Mouse (Mus musculus): ENCODE data around the gene Snx14. TPM values are rescaled to one million over a fixed set of nuclear protein-coding genes. Genes with fewer than 3 reads are reported as not detected.
"Not testable (repeated sequence)": the region's sequence is repeated elsewhere in the genome, so short reads cannot be mapped to it uniquely, and the experiment has no call there.

The Snx14 gene
- polyA plus RNA-seq (2014; fragmentation: Nextera tagmentation; extraction: Ambion mirVana): 17.3 and 28.0 TPM in 2 replicates

DNA sequence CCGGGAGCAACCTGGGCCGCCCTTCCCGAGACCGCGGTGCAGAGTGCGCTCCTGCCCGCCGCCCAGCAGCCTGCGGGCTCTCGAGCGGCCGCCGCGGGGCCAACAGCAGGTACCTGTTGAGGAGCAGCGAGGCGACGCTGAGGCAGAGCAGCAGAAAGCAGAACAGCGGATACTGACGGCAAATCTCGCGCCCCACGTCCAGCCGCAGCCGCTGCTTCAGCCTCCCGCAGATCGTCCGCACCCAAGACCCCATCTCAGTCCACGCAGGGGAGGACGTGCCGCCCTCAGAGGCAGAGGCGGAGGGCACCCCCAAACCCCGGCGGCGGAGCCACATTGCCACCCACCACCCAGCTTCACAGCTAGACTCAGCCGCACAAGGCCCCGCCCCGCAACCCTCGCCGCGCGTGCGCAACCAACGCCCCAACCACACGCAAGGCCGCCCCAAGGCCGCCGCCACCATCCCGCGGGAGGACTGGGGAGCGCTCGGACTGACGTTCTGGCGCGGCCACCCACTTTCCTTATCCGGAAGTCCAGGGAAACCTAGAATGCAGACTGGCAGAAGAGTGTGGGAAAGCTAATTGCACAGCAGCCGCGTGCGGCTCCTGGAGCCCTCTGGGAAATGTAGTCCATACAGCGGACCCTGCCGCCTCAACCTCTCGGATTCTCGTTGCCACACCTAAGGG, at the start of gene Snx14:
Gene Snx14 (minus strand): TSS at position 404 of the 683 bp plus-strand sequence.
- peak; percentile 97 for ATAC-seq (ENCODE audit: low FRiP score, low TSS enrichment)
- H3K36me3 ChIP-seq (ENCODE audit: control insufficient read depth, insufficient read depth, low read length): no peaks in the 10 kb centered on the region
- H3K4me1 ChIP-seq (ENCODE audit: control insufficient read depth, insufficient read depth, low read length): peaks cover 4% of the 10 kb centered on the region; the same call in 1 of the 2 replicates
- WGBS: 1% methylated on average over 59 of the region's 62 CpGs
- peak within 1 kb of the TSS; percentile 75 for H3K9ac ChIP-seq (ENCODE audit: low read depth, low read length)
- peak within 1 kb of the TSS; percentile 86 for H3K27ac ChIP-seq (ENCODE audit: low read depth, low read length)
- H3K4me2 ChIP-seq (replicated peaks; ENCODE audit: low read depth, low read length): peak within 1 kb of the TSS; percentile 82
- H3K4me3 ChIP-seq (ENCODE audit: low read length): peak within 1 kb of the TSS; percentile 77
- no peaks in the 10 kb centered on the region for H3K27me3 ChIP-seq (ENCODE audit: control insufficient read depth, insufficient read depth, low read length)
- no peaks in the 10 kb centered on the region for H3K9me3 ChIP-seq (ENCODE audit: control insufficient read depth, low read length)

DNA sequence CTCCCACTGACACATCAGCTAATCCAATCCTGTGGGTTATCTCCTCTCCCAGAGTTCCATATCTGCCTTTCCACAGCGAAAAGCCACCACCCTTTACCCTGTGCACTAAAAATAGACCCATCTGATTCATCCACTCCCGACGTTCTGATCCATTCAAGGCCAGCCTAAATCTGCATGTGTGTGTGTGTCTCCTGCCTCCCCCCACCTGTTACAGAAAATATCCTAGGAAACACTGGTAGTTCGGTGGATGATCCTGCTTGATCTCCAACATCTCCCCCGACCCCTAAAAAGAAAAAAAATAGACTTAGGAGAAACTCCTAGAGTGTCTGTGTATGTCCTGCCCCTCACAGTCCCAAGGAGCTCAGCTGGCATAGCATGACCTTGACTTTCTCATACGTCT, 45.8 kb upstream of the Snx14 start:
- 53% methylated on average over 6 of the region's 6 CpGs for WGBS
- H3K27ac ChIP-seq (ENCODE audit: low read depth, low read length): no peak overlapping the region
- no peak for ATAC-seq (ENCODE audit: low FRiP score, low TSS enrichment)
- no peak overlapping the region for H3K9ac ChIP-seq (ENCODE audit: low read depth, low read length)
- H3K4me1 ChIP-seq (ENCODE audit: control insufficient read depth, insufficient read depth, low read length): peaks cover 11% of the 10 kb centered on the region
- H3K4me2 ChIP-seq (replicated peaks; ENCODE audit: low read depth, low read length): no peak overlapping the region
- H3K9me3 ChIP-seq (ENCODE audit: control insufficient read depth, low read length): no peaks in the 10 kb centered on the region
- H3K4me3 ChIP-seq (ENCODE audit: low read length): no peak overlapping the region
- H3K36me3 ChIP-seq (ENCODE audit: control insufficient read depth, insufficient read depth, low read length): peaks cover 2% of the 10 kb centered on the region; the same call in 1 of the 2 replicates
- no peaks in the 10 kb centered on the region for H3K27me3 ChIP-seq (ENCODE audit: control insufficient read depth, insufficient read depth, low read length)

DNA sequence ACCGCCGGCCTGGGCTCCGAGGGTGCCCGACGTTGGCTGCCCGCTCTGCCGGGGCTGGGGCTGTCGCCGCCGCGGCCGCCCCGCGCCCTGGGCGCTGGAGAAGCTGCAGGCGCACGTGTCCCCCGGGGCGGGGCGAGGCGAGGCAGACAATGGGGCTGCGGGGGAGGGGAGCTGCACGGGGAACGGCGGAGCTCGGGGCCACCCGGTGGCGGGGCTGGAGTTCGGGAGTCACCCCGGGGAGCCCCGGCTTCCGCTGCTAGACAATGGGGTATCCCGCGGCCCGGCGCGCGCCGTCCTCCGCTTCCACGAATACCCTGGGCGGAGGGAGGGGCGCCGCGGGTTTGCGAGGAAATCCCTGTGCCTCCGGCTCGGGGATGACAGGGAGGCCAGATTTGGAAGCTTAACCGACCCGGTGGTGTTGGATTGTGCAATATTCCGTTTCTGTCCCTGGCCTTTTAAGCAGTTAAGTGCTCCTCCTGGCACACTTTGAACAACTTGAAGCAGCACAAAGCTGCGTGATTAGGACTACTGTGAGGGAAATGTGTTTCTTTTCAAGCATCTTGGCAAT, 44.2 kb upstream of the Snx14 start:
- Histone ChIP-seq H3K9ac (ENCODE audit: low read depth, low read length) (peak overlapping the region; percentile 92), H3K9me3 (ENCODE audit: control insufficient read depth, low read length) (no peaks in the 10 kb centered on the region), H3K4me3 (ENCODE audit: low read length) (peak overlapping the region; percentile 99), H3K36me3 (ENCODE audit: control insufficient read depth, insufficient read depth, low read length) (peaks cover 16% of the 10 kb centered on the region), H3K27me3 (ENCODE audit: control insufficient read depth, insufficient read depth, low read length) (no peaks in the 10 kb centered on the region), H3K4me1 (ENCODE audit: control insufficient read depth, insufficient read depth, low read length) (peaks cover 11% of the 10 kb centered on the region), H3K27ac (ENCODE audit: low read depth, low read length) (peak overlapping the region; percentile 98), H3K4me2 (replicated peaks; ENCODE audit: low read depth, low read length) (peak overlapping the region; percentile 55)
- ATAC-seq (ENCODE audit: low FRiP score, low TSS enrichment): no peak
- WGBS: under 1% methylated on average over 34 of the region's 52 CpGs

- H3K9me3 ChIP-seq (ENCODE audit: control insufficient read depth, low read length); H3K27me3 ChIP-seq (ENCODE audit: control insufficient read depth, insufficient read depth, low read length): not testable (repeated sequence)
- H3K4me3 ChIP-seq (ENCODE audit: low read length): peak within 1 kb of the TSS; percentile 99
- H3K9ac ChIP-seq (ENCODE audit: low read depth, low read length): peak within 1 kb of the TSS; percentile 95
- H3K36me3 ChIP-seq (ENCODE audit: control insufficient read depth, insufficient read depth, low read length): peaks cover 22% of the 10 kb centered on the region
- peak; percentile 96 for ATAC-seq (ENCODE audit: low FRiP score, low TSS enrichment)
- peak within 1 kb of the TSS; percentile 98 for H3K27ac ChIP-seq (ENCODE audit: low read depth, low read length)
- H3K4me1 ChIP-seq (ENCODE audit: control insufficient read depth, insufficient read depth, low read length): peaks cover 11% of the 10 kb centered on the region
- H3K4me2 ChIP-seq (replicated peaks; ENCODE audit: low read depth, low read length): peak within 1 kb of the TSS; percentile 78
- WGBS: under 1% methylated on average over 44 of the region's 68 CpGs
These were observed 43.6 kb upstream of the Snx14 start, which contains the start of gene Syncrip for GRCm38 (mm10) chr9:88482230-88482828. Gene Syncrip, minus strand, starts transcription at chr9:88482574.

DNA sequence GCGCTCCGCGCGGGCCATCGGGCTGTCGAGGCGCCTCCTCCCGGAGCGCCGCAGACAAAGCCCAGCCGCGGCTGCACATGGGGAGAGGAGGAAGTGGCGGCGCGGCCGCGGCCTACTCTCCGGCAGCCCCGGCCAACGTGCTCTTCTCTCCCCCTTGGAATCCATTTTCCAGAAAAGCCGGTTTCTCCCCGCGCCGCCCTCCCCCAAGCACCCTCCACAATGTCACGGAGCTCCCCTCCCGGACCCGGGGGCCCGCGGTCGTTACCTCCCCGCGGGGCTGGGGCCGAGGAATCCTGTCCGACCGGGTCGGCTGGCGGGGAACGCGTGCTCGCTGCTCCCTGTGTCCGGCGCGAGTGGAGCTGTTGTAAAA, 43.0 kb upstream of the Snx14 start:
- 0% methylated on average over 25 of the region's 43 CpGs for WGBS
- peak; percentile 22 for ATAC-seq (ENCODE audit: low FRiP score, low TSS enrichment)

DNA sequence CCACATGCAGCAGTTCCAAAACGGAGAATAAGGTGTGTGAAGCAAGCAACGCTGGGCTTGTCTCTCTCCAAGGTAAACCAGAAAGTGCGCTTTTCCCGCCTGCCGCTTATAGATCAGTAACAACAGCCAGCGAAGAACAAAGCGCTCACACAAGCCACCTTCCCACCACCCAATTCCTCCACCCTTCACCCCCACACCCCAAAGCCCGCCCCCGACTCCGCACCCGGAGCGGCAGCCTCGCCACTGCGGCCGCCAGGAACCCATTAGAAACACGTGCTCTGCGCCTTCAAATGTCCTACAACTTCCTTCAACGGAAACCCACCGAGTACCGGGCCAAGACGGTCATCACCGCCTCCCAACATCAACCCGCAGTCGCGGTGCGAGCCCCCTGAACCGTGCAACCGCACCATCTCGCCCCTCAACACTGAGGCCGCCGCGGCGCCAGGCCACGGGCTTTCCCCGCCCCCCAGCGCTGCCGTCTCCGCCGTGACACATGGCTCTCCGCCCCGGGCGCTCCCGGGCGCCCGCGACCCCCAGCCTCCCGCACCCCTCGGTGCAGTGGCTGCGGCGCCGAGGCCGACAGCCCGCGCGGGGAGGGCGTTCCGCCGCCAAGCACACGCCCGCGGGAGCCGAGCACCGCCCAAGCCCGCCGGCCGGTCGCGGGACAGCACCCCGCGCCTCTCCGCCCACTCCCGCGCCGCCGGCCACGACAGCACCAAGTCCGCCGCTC, 42.5 kb upstream of the Snx14 start:
- peak overlapping the region; percentile 93 for H3K27ac ChIP-seq (ENCODE audit: low read depth, low read length)
- ATAC-seq (ENCODE audit: low FRiP score, low TSS enrichment): no peak; the same call in 1 of the 2 replicates
- H3K4me1 ChIP-seq (ENCODE audit: control insufficient read depth, insufficient read depth, low read length): peaks cover 11% of the 10 kb centered on the region
- H3K36me3 ChIP-seq (ENCODE audit: control insufficient read depth, insufficient read depth, low read length): peaks cover 31% of the 10 kb centered on the region
- H3K9ac ChIP-seq (ENCODE audit: low read depth, low read length): peak overlapping the region; percentile 95
- no peaks in the 10 kb centered on the region for H3K27me3 ChIP-seq (ENCODE audit: control insufficient read depth, insufficient read depth, low read length)
- under 1% methylated on average over 57 of the region's 78 CpGs for WGBS
- peak overlapping the region; percentile 78 for H3K4me2 ChIP-seq (replicated peaks; ENCODE audit: low read depth, low read length)
- no peaks in the 10 kb centered on the region for H3K9me3 ChIP-seq (ENCODE audit: control insufficient read depth, low read length)
- H3K4me3 ChIP-seq (ENCODE audit: low read length): peak overlapping the region; percentile 99

More for the DNA sequence above, 43.0 kb upstream of the Snx14 start:
- no peaks in the 10 kb centered on the region for H3K9me3 ChIP-seq (ENCODE audit: control insufficient read depth, low read length)
- H3K9ac ChIP-seq (ENCODE audit: low read depth, low read length): peak overlapping the region; percentile 95
- peaks cover 27% of the 10 kb centered on the region for H3K36me3 ChIP-seq (ENCODE audit: control insufficient read depth, insufficient read depth, low read length)
- H3K27me3 ChIP-seq (ENCODE audit: control insufficient read depth, insufficient read depth, low read length): no peaks in the 10 kb centered on the region
- peaks cover 11% of the 10 kb centered on the region for H3K4me1 ChIP-seq (ENCODE audit: control insufficient read depth, insufficient read depth, low read length)
- H3K27ac ChIP-seq (ENCODE audit: low read depth, low read length): peak overlapping the region; percentile 93
- peak overlapping the region; percentile 99 for H3K4me3 ChIP-seq (ENCODE audit: low read length)
- peak overlapping the region; percentile 78 for H3K4me2 ChIP-seq (replicated peaks; ENCODE audit: low read depth, low read length)

DNA sequence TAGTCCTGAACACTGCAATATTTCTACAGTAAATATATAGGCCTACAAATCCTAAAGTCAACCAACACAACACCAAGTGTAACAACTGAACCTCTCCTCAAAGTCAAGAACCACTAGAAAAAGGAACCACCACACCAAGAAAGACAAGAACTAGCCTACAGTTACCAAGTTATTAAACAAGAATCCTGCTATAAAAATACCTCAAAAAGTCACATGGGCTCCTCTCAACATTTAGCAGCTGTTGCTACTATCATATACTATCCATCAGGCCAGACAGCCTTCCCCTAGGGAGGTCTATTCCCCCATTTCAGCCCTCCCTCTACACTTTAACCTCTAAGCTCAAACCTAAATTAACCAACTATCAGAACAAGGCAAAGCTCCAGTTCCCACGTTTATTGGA, 41.4 kb upstream of the Snx14 start:
- ATAC-seq (ENCODE audit: low FRiP score, low TSS enrichment): no peak
- no peaks in the 10 kb centered on the region for H3K9me3 ChIP-seq (ENCODE audit: control insufficient read depth, low read length)
- H3K27me3 ChIP-seq (ENCODE audit: control insufficient read depth, insufficient read depth, low read length): no peaks in the 10 kb centered on the region
- WGBS: 2% methylated on average over 1 of the region's 1 CpGs
- peak overlapping the region; percentile 78 for H3K4me2 ChIP-seq (replicated peaks; ENCODE audit: low read depth, low read length)
- no peak overlapping the region for H3K27ac ChIP-seq (ENCODE audit: low read depth, low read length)
- H3K36me3 ChIP-seq (ENCODE audit: control insufficient read depth, insufficient read depth, low read length): peaks cover 42% of the 10 kb centered on the region
- peak overlapping the region; percentile 99 for H3K4me3 ChIP-seq (ENCODE audit: low read length)
- peak overlapping the region; percentile 54; the same call in 1 of the 2 replicates for H3K9ac ChIP-seq (ENCODE audit: low read depth, low read length)
- peaks cover 11% of the 10 kb centered on the region for H3K4me1 ChIP-seq (ENCODE audit: control insufficient read depth, insufficient read depth, low read length)

DNA sequence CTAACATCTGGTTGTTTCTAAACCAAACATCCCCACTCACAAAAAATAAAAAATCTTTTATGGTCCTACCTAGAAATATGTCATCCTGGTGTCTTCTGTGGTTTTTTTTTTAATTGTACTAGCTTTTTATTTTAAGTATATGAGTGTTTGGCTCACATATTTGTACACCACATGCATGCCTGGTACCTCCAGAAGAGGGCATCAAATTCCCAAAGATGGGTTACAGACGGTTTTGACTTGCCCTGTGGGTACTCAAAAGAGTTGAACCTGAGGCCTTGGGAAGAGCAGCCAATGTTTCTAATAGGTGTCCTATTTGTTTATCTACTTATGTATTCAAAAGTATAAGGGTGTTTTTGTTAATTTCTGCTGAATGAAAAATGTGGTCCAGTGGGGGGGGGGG, 37.4 kb upstream of the Snx14 start:
- WGBS: 33% methylated on average over 1 of the region's 1 CpGs
- peaks cover 7% of the 10 kb centered on the region for H3K4me1 ChIP-seq (ENCODE audit: control insufficient read depth, insufficient read depth, low read length)
- no peaks in the 10 kb centered on the region for H3K27me3 ChIP-seq (ENCODE audit: control insufficient read depth, insufficient read depth, low read length)
- no peak overlapping the region for H3K4me2 ChIP-seq (replicated peaks; ENCODE audit: low read depth, low read length)
- no peak overlapping the region for H3K4me3 ChIP-seq (ENCODE audit: low read length)
- ATAC-seq (ENCODE audit: low FRiP score, low TSS enrichment): no peak
- H3K27ac ChIP-seq (ENCODE audit: low read depth, low read length): no peak overlapping the region
- peaks cover 74% of the 10 kb centered on the region for H3K36me3 ChIP-seq (ENCODE audit: control insufficient read depth, insufficient read depth, low read length)
- no peaks in the 10 kb centered on the region for H3K9me3 ChIP-seq (ENCODE audit: control insufficient read depth, low read length)
- H3K9ac ChIP-seq (ENCODE audit: low read depth, low read length): no peak overlapping the region

All from kidney, embryonic 14.5 days (tissue).